Mouse (Mus musculus): ENCODE data around the gene Zdhhc7. TPM values are rescaled to one million over a fixed set of nuclear protein-coding genes. Genes with fewer than 3 reads are reported as not detected.

The Zdhhc7 gene
- 29.9 and 32.6 TPM in 2 replicates for polyA plus RNA-seq (2014; fragmentation: Nextera tagmentation; extraction: Ambion mirVana)

- Histone ChIP-seq H3K9ac (ENCODE audit: low read depth, low read length) (peak within 1 kb of the TSS; percentile 85), H3K36me3 (ENCODE audit: control insufficient read depth, insufficient read depth, low read length) (no peaks in the 10 kb centered on the region), H3K4me1 (ENCODE audit: control insufficient read depth, insufficient read depth, low read length) (peaks cover 15% of the 10 kb centered on the region), H3K4me3 (ENCODE audit: low read depth, low read length) (peak within 1 kb of the TSS; percentile 81), H3K27ac (replicated peaks; ENCODE audit: low read depth, low read length) (peak within 1 kb of the TSS; percentile 91), H3K4me2 (ENCODE audit: low read depth, low read length) (peak within 1 kb of the TSS; percentile 69), H3K9me3 (ENCODE audit: control insufficient read depth, low read length) (no peaks in the 10 kb centered on the region), H3K27me3 (replicated peaks; ENCODE audit: control insufficient read depth, insufficient read depth, low read length) (no peaks in the 10 kb centered on the region)
- peak; percentile 81 for DNase-seq (ENCODE audit: low spot score)
- peak; percentile 86 for ATAC-seq (ENCODE audit: low read depth)
- WGBS = under 1% methylated on average over 53 of the region's 88 CpGs
Measured at GRCm38 (mm10) chr8:120101068-120101972, at the start of gene Zdhhc7. Gene Zdhhc7 (minus strand): TSS chr8:120101482.

- Histone ChIP-seq H3K9me3 (ENCODE audit: control insufficient read depth, low read length) (no peaks in the 10 kb centered on the region), H3K4me2 (ENCODE audit: low read depth, low read length) (no peak overlapping the region), H3K27me3 (replicated peaks; ENCODE audit: control insufficient read depth, insufficient read depth, low read length) (no peaks in the 10 kb centered on the region), H3K9ac (ENCODE audit: low read depth, low read length) (no peak overlapping the region), H3K4me1 (ENCODE audit: control insufficient read depth, insufficient read depth, low read length) (no peaks in the 10 kb centered on the region; the same call in 1 of the 2 replicates), H3K27ac (replicated peaks; ENCODE audit: low read depth, low read length) (no peak overlapping the region), H3K36me3 (ENCODE audit: control insufficient read depth, insufficient read depth, low read length) (no peaks in the 10 kb centered on the region), H3K4me3 (ENCODE audit: low read depth, low read length) (no peak overlapping the region)
- ATAC-seq (ENCODE audit: low read depth) (peak; percentile 19; the same call in 1 of the 2 replicates), DNase-seq (ENCODE audit: low spot score) (peak; percentile 57)
- WGBS = 62% methylated on average over 12 of the region's 12 CpGs
Measured at GRCm38 (mm10) chr8:120150028-120150427, 48.7 kb upstream of the Zdhhc7 start.

GRCm38 (mm10) chr8:120146051-120146450 lies 44.8 kb upstream of the Zdhhc7 start:
- ATAC-seq (ENCODE audit: low read depth) (no peak), DNase-seq (ENCODE audit: low spot score) (no peak)
- no peak overlapping the region for H3K9ac ChIP-seq (ENCODE audit: low read depth, low read length)
- H3K27me3 ChIP-seq (replicated peaks; ENCODE audit: control insufficient read depth, insufficient read depth, low read length) = no peaks in the 10 kb centered on the region
- no peaks in the 10 kb centered on the region for H3K4me1 ChIP-seq (ENCODE audit: control insufficient read depth, insufficient read depth, low read length)
- H3K27ac ChIP-seq (replicated peaks; ENCODE audit: low read depth, low read length) = no peak overlapping the region
- 91% methylated on average over 1 of the region's 1 CpGs for WGBS
- no peaks in the 10 kb centered on the region for H3K36me3 ChIP-seq (ENCODE audit: control insufficient read depth, insufficient read depth, low read length)
- no peak overlapping the region for H3K4me2 ChIP-seq (ENCODE audit: low read depth, low read length)
- H3K9me3 ChIP-seq (ENCODE audit: control insufficient read depth, low read length) = no peaks in the 10 kb centered on the region
- H3K4me3 ChIP-seq (ENCODE audit: low read depth, low read length) = no peak overlapping the region

DNA sequence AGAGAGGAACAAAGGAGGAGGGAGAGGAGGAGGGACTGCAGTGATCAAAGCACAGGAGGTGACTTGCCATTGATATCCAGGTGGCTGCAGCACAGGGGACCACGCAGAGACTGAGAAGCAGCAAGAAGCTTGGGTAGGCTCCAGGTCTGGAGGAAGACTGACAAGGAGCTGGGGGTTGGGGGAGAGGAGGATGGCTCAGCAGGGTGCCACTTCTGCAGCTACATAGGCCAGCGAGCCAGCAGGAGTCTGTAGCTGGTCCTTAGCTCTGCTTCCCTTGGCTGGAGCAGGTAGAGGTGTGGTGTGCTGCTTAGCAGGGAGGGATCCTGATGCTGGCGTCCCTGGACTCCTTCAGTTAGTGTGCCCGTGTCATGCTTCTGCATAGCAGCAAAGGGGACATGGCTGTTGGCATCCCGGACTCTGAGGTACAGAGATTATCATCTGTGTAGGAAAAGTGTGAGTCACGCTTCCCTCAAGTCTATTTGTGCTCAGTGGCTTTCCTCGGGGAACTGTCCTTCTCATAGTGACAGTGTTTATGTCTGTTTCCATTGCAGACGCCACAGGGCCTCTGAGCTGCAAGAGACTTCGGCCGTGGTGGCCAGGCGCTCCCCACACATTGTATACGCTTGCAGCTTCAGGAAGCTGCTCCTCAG lies 43.5 kb upstream of the Zdhhc7 start:
- Histone ChIP-seq H3K27ac (replicated peaks; ENCODE audit: low read depth, low read length) (no peak overlapping the region), H3K4me3 (ENCODE audit: low read depth, low read length) (no peak overlapping the region), H3K27me3 (replicated peaks; ENCODE audit: control insufficient read depth, insufficient read depth, low read length) (no peaks in the 10 kb centered on the region), H3K9me3 (ENCODE audit: control insufficient read depth, low read length) (no peaks in the 10 kb centered on the region), H3K36me3 (ENCODE audit: control insufficient read depth, insufficient read depth, low read length) (no peaks in the 10 kb centered on the region), H3K4me2 (ENCODE audit: low read depth, low read length) (no peak overlapping the region), H3K9ac (ENCODE audit: low read depth, low read length) (no peak overlapping the region), H3K4me1 (ENCODE audit: control insufficient read depth, insufficient read depth, low read length) (no peaks in the 10 kb centered on the region)
- DNase-seq (ENCODE audit: low spot score) (no peak), ATAC-seq (ENCODE audit: low read depth) (no peak)
- WGBS = 54% methylated on average over 12 of the region's 12 CpGs

DNA sequence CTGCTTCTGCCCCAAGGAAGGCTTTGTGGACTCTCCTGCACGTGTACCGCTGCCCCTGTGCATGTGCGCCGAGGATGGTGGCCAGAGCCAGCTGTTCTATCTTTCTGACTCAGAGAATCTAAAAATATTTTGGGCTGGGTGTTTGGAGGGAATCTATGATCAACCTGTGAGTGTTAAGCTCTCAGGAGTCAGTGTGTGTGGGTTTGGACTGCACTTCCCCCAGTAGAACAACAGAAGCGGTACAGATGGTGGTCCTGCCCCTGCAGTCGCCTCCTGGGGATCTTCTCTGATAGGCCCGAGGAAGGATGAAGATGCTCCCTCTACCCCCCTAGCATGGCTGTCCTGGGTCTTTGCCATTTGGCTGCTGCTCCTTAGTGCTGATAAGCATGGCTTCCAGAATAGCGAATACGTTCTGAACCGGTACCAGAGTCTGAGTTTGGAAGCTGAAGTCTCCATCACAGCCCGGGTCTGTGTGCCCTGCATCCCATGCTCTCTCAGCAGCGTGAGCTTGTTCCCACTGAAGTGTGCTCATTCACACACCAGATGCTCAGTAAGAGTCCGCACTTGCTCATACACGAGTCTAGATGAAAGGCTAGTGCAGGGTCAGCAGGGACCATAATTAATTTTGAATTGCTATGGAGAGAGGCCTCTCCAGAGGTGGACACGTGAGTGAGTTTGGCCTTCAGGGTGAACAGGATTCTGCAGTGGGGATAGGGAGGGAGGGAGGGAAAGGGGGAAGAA lies 42.8 kb upstream of the Zdhhc7 start:
- ATAC-seq (ENCODE audit: low read depth) (no peak; the same call in 1 of the 2 replicates), DNase-seq (ENCODE audit: low spot score) (no peak)
- Histone ChIP-seq H3K9ac (ENCODE audit: low read depth, low read length) (no peak overlapping the region), H3K4me3 (ENCODE audit: low read depth, low read length) (no peak overlapping the region), H3K27me3 (replicated peaks; ENCODE audit: control insufficient read depth, insufficient read depth, low read length) (no peaks in the 10 kb centered on the region), H3K4me1 (ENCODE audit: control insufficient read depth, insufficient read depth, low read length) (no peaks in the 10 kb centered on the region), H3K27ac (replicated peaks; ENCODE audit: low read depth, low read length) (no peak overlapping the region), H3K9me3 (ENCODE audit: control insufficient read depth, low read length) (no peaks in the 10 kb centered on the region), H3K4me2 (ENCODE audit: low read depth, low read length) (no peak overlapping the region), H3K36me3 (ENCODE audit: control insufficient read depth, insufficient read depth, low read length) (no peaks in the 10 kb centered on the region)
- WGBS = 64% methylated on average over 14 of the region's 15 CpGs

GRCm38 (mm10) chr8:120140769-120141168 lies 39.5 kb upstream of the Zdhhc7 start:
- no peaks in the 10 kb centered on the region for H3K36me3 ChIP-seq (ENCODE audit: control insufficient read depth, insufficient read depth, low read length)
- no peaks in the 10 kb centered on the region for H3K9me3 ChIP-seq (ENCODE audit: control insufficient read depth, low read length)
- ATAC-seq (ENCODE audit: low read depth) (no peak), DNase-seq (ENCODE audit: low spot score) (no peak)
- no peak overlapping the region for H3K4me3 ChIP-seq (ENCODE audit: low read depth, low read length)
- no peaks in the 10 kb centered on the region for H3K27me3 ChIP-seq (replicated peaks; ENCODE audit: control insufficient read depth, insufficient read depth, low read length)
- no peak overlapping the region for H3K4me2 ChIP-seq (ENCODE audit: low read depth, low read length)
- H3K27ac ChIP-seq (replicated peaks; ENCODE audit: low read depth, low read length) = no peak overlapping the region
- no peaks in the 10 kb centered on the region for H3K4me1 ChIP-seq (ENCODE audit: control insufficient read depth, insufficient read depth, low read length)
- H3K9ac ChIP-seq (ENCODE audit: low read depth, low read length) = no peak overlapping the region
- 57% methylated on average over 3 of the region's 3 CpGs for WGBS

GRCm38 (mm10) chr8:120138958-120139357 lies 37.7 kb upstream of the Zdhhc7 start:
- no peaks in the 10 kb centered on the region for H3K9me3 ChIP-seq (ENCODE audit: control insufficient read depth, low read length)
- no peak overlapping the region for H3K9ac ChIP-seq (ENCODE audit: low read depth, low read length)
- no peaks in the 10 kb centered on the region for H3K27me3 ChIP-seq (replicated peaks; ENCODE audit: control insufficient read depth, insufficient read depth, low read length)
- ATAC-seq (ENCODE audit: low read depth) = no peak
- no peaks in the 10 kb centered on the region for H3K36me3 ChIP-seq (ENCODE audit: control insufficient read depth, insufficient read depth, low read length)
- H3K4me1 ChIP-seq (ENCODE audit: control insufficient read depth, insufficient read depth, low read length) = no peaks in the 10 kb centered on the region
- WGBS = 97% methylated on average over 2 of the region's 2 CpGs
- H3K4me2 ChIP-seq (ENCODE audit: low read depth, low read length) = no peak overlapping the region
- no peak overlapping the region for H3K27ac ChIP-seq (replicated peaks; ENCODE audit: low read depth, low read length)
- H3K4me3 ChIP-seq (ENCODE audit: low read depth, low read length) = no peak overlapping the region
- DNase-seq (ENCODE audit: low spot score) = no peak

- no peak overlapping the region for H3K4me2 ChIP-seq (ENCODE audit: low read depth, low read length)
- no peak for DNase-seq (ENCODE audit: low spot score)
- H3K9me3 ChIP-seq (ENCODE audit: control insufficient read depth, low read length) = no peaks in the 10 kb centered on the region
- no peaks in the 10 kb centered on the region for H3K4me1 ChIP-seq (ENCODE audit: control insufficient read depth, insufficient read depth, low read length)
- H3K27me3 ChIP-seq (replicated peaks; ENCODE audit: control insufficient read depth, insufficient read depth, low read length) = no peaks in the 10 kb centered on the region
- no peak overlapping the region for H3K9ac ChIP-seq (ENCODE audit: low read depth, low read length)
- ATAC-seq (ENCODE audit: low read depth) = no peak
- no peak overlapping the region for H3K27ac ChIP-seq (replicated peaks; ENCODE audit: low read depth, low read length)
- no peaks in the 10 kb centered on the region for H3K36me3 ChIP-seq (ENCODE audit: control insufficient read depth, insufficient read depth, low read length)
- no peak overlapping the region for H3K4me3 ChIP-seq (ENCODE audit: low read depth, low read length)
- 70% methylated on average over 7 of the region's 7 CpGs for WGBS
Measured at GRCm38 (mm10) chr8:120136618-120137017, 35.3 kb upstream of the Zdhhc7 start.
